Mouse (Mus musculus) NIH3T3 (cell line): ENCODE measurements around the gene Rapgef6.
A peak's percentile ranks its signal among the peaks of the same experiment; 100 is the strongest.
"Not testable (repeated sequence)": the region's sequence is repeated elsewhere in the genome, so short reads cannot be mapped to it uniquely, and the experiment has no call there.

Experiments
- DNase-seq: peaks from one replicate; pipeline ENCODE4 v3.0.0-alpha.2; 2012; ENCODE audit warnings: low read depth

Gene Rapgef6

GRCm38 (mm10) chr11:54574741-54575140 is 52.1 kb downstream of the Rapgef6 start:
- no peak for DNase-seq

GRCm38 (mm10) chr11:54592585-54592984 is 69.9 kb downstream of the Rapgef6 start:
- DNase-seq, result peak; percentile 57

GRCm38 (mm10) chr11:54594049-54594448 is 71.4 kb downstream of the Rapgef6 start:
- no peak for DNase-seq

- DNase-seq, result no peak
These were observed 72.4 kb downstream of the Rapgef6 start for GRCm38 (mm10) chr11:54595053-54595452.

GRCm38 (mm10) chr11:54595905-54596555 is 73.4 kb downstream of the Rapgef6 start:
- no peak for DNase-seq

- peak; percentile 5 for DNase-seq
These were observed 75.3 kb downstream of the Rapgef6 start for GRCm38 (mm10) chr11:54597902-54598447.

GRCm38 (mm10) chr11:54601121-54601520 is 78.5 kb downstream of the Rapgef6 start:
- no peak for DNase-seq

GRCm38 (mm10) chr11:54602764-54603163 is 80.1 kb downstream of the Rapgef6 start:
- not testable (repeated sequence) for DNase-seq

- no peak for DNase-seq
These were observed 81.8 kb downstream of the Rapgef6 start for GRCm38 (mm10) chr11:54604415-54604814.

GRCm38 (mm10) chr11:54613628-54614027 is 91.0 kb downstream of the Rapgef6 start:
- DNase-seq, result no peak

GRCm38 (mm10) chr11:54614560-54614959 is 91.9 kb downstream of the Rapgef6 start:
- DNase-seq, result no peak

- no peak for DNase-seq
These were observed 96.2 kb downstream of the Rapgef6 start for GRCm38 (mm10) chr11:54618841-54619240.

GRCm38 (mm10) chr11:54621725-54622124 is 99.1 kb downstream of the Rapgef6 start:
- no peak for DNase-seq

GRCm38 (mm10) chr11:54626905-54627304 is 104.3 kb downstream of the Rapgef6 start:
- DNase-seq, result no peak

- no peak for DNase-seq
These were observed 123.8 kb downstream of the Rapgef6 start for GRCm38 (mm10) chr11:54646420-54646819.

- DNase-seq, result no peak
These were observed 125.9 kb downstream of the Rapgef6 start for GRCm38 (mm10) chr11:54648573-54648972.

- DNase-seq, result no peak
These were observed 132.8 kb downstream of the Rapgef6 start for GRCm38 (mm10) chr11:54655420-54655819.

GRCm38 (mm10) chr11:54673575-54674298 is 151.1 kb downstream of the Rapgef6 start:
- no peak for DNase-seq

GRCm38 (mm10) chr11:54675792-54676489 is 153.3 kb downstream of the Rapgef6 start:
- DNase-seq, result no peak

- no peak for DNase-seq
These were observed 156.5 kb downstream of the Rapgef6 start for GRCm38 (mm10) chr11:54679141-54679540.

- DNase-seq, result no peak
These were observed 162.2 kb downstream of the Rapgef6 start for GRCm38 (mm10) chr11:54684831-54685230.

GRCm38 (mm10) chr11:54690171-54690570 is 167.5 kb downstream of the Rapgef6 start:
- DNase-seq, result no peak

- no peak for DNase-seq
These were observed 168.5 kb downstream of the Rapgef6 start for GRCm38 (mm10) chr11:54691179-54691578.
